Comparison of ENCODE assay signal across 8 mouse cellular contexts in genomic region chr2:57115864-57116365, GRCm38 (mm10). TPM values are rescaled to one million over a fixed set of nuclear protein-coding genes. Genes with fewer than 3 reads are reported as not detected.
DNase-seq lines count a peak whose midpoint lies in the region; ATAC-seq lines count a peak whose summit lies in the region.

No protein-coding gene starts in this region.

- no peaks in the 10 kb centered on the region for H3K4me1 ChIP-seq in embryonic facial prominence, embryonic 11.5 days (ENCODE audit: control insufficient read depth, insufficient read depth, low read length)
- H3K4me1 ChIP-seq in heart, embryonic 16.5 days (ENCODE audit: control insufficient read depth, insufficient read depth, low read length) = peaks cover 5% of the 10 kb centered on the region; the same call in 1 of the 2 replicates

- ATAC-seq in embryonic facial prominence, embryonic 11.5 days (replicated peaks; ENCODE audit: insufficient number of reproducible peaks, low FRiP score, low TSS enrichment, low read depth) = peak; percentile 16; the same call in 1 of the 2 replicates
- ATAC-seq in heart, embryonic 16.5 days (replicated peaks; ENCODE audit: extremely low read depth, insufficient read depth, low FRiP score) = 0 out of 2 replicates have a peak, but pooled peaks have one; percentile 8

- peak overlapping the region; percentile 57 for H3K9ac ChIP-seq in embryonic facial prominence, embryonic 11.5 days (replicated peaks; ENCODE audit: low read length)
- H3K9ac ChIP-seq in heart, embryonic 16.5 days (ENCODE audit: low read length) = peak overlapping the region; percentile 77

- H3K4me3 ChIP-seq in embryonic facial prominence, embryonic 11.5 days (ENCODE audit: low read depth, low read length) = peak overlapping the region; percentile 78
- H3K4me3 ChIP-seq in heart, embryonic 16.5 days (ENCODE audit: low read length) = peak overlapping the region; percentile 90

- peak; percentile 51 for DNase-seq in layer of hippocampus, adult 11-12 months (ENCODE audit: low spot score)
- DNase-seq in layer of hippocampus, adult 9-10 months (ENCODE audit: low spot score) = no peak
- DNase-seq in adrenal gland, adult 2 months = peak; percentile 79
- peak; percentile 52 for DNase-seq in embryonic facial prominence, embryonic 11.5 days (ENCODE audit: low spot score)
- DNase-seq in kidney, postnatal 4 days = peak; percentile 53 to 60
- DNase-seq in lung, postnatal 25 days (ENCODE audit: low spot score) = peak; percentile 21
- peak; percentile 30 for DNase-seq in splenic B cell, adult 2 months (ENCODE audit: low read depth, low spot score)

- peaks cover 26% of the 10 kb centered on the region for H3K27me3 ChIP-seq in embryonic facial prominence, embryonic 11.5 days (ENCODE audit: control insufficient read depth, insufficient read depth, low read length)
- peaks cover 28% of the 10 kb centered on the region for H3K27me3 ChIP-seq in heart, embryonic 16.5 days (ENCODE audit: control insufficient read depth, insufficient read depth, low read length)
- peaks cover 2% of the 10 kb centered on the region for H3K27me3 ChIP-seq in splenic B cell, adult 2 months (ENCODE audit: control insufficient read depth, insufficient read depth, low read length, poor library complexity, severe bottlenecking)

- H3K4me2 ChIP-seq in embryonic facial prominence, embryonic 11.5 days (ENCODE audit: low read depth, low read length) = peak overlapping the region; percentile 98
- H3K4me2 ChIP-seq in heart, embryonic 16.5 days (ENCODE audit: low read depth, low read length) = peak overlapping the region; percentile 94

- H3K36me3 ChIP-seq in embryonic facial prominence, embryonic 11.5 days (replicated peaks; ENCODE audit: control insufficient read depth, insufficient read depth, low read depth, low read length) = no peaks in the 10 kb centered on the region
- H3K36me3 ChIP-seq in heart, embryonic 16.5 days (ENCODE audit: control insufficient read depth, insufficient read depth) = no peaks in the 10 kb centered on the region
- no peaks in the 10 kb centered on the region for H3K36me3 ChIP-seq in splenic B cell, adult 2 months (ENCODE audit: control insufficient read depth, insufficient read depth, low read length, poor library complexity, severe bottlenecking)

- H3K9me3 ChIP-seq in embryonic facial prominence, embryonic 11.5 days (replicated peaks; ENCODE audit: control insufficient read depth, low read length) = no peaks in the 10 kb centered on the region
- no peaks in the 10 kb centered on the region; the same call in 1 of the 2 replicates for H3K9me3 ChIP-seq in heart, embryonic 16.5 days (replicated peaks; ENCODE audit: control insufficient read depth, low read length)

- H3K27ac ChIP-seq in embryonic facial prominence, embryonic 11.5 days (replicated peaks; ENCODE audit: low read depth, low read length) = no peak overlapping the region
- H3K27ac ChIP-seq in heart, embryonic 16.5 days (ENCODE audit: low read length) = peak overlapping the region; percentile 96

- 0% methylated on average over 18 of the region's 28 CpGs for WGBS in embryonic facial prominence, embryonic 11.5 days
- 0% methylated on average over 21 of the region's 28 CpGs for WGBS in heart, embryonic 16.5 days

RNA-seq across cellular contexts. Expression of gene Nr4a2, which starts 7.9 kb away (rescaled TPM):
- 10 to 100 TPM; 21.0 to 21.7 TPM for total RNA-seq in adrenal gland, adult 2 months (2021)
- polyA plus RNA-seq in adrenal gland, adult 2 months (2012; rRNA removed) = 5.5 and 8.7 TPM in 2 replicates
- 3.7 and 5.7 TPM in 2 replicates for polyA plus RNA-seq in embryonic facial prominence, embryonic 11.5 days (2014; fragmentation: Nextera tagmentation; extraction: Ambion mirVana)
- 2.1 and 2.2 TPM in 2 replicates for polyA plus RNA-seq in heart, embryonic 16.5 days (2015; fragmentation: Nextera tagmentation; extraction: Ambion mirVana)
